Mouse (Mus musculus) regulatory T cell (primary cell): Measurements from ENCODE around the gene Dot1l.

Experiments used
- in situ Hi-C: fragments of 300-600 bp; cut with MboI, MseI; formaldehyde crosslinking; loops from one replicate; pipeline ENCODE4 v1.15.1; 2025; ENCODE audit warnings: high pct_unique_total_duplicates

The Dot1l gene

GRCm38 (mm10) chr10:80754594-80755290 is at the start of gene Dot1l:
Gene Dot1l, plus strand, starts transcription at chr10:80755206.
- in situ Hi-C loops: no loop called here

- in situ Hi-C loops: no loop called here
These were observed 49.5 kb upstream of the Dot1l start for GRCm38 (mm10) chr10:80705479-80705878.

- in situ Hi-C loops: no loop called here
These were observed 44.2 kb upstream of the Dot1l start for GRCm38 (mm10) chr10:80710834-80711233.

GRCm38 (mm10) chr10:80717281-80717680 is 37.7 kb upstream of the Dot1l start:
- in situ Hi-C loops: loop anchor here (5.0 kb wide), 1 partner anchor 70 kb away; no protein-coding TSS in a partner anchor

- in situ Hi-C loops: no loop called here
These were observed 27.5 kb upstream of the Dot1l start for GRCm38 (mm10) chr10:80727369-80728127.

GRCm38 (mm10) chr10:80732611-80733101 is 22.4 kb upstream of the Dot1l start:
- in situ Hi-C loops: no loop called here

- in situ Hi-C loops: loop anchor here (5.0 kb wide), 1 partner anchor 34 kb away; the partner anchor contains the start of genes Izumo4 and Mob3a
These were observed 18.3 kb upstream of the Dot1l start for GRCm38 (mm10) chr10:80736731-80737130.

GRCm38 (mm10) chr10:80738657-80739056 is 16.3 kb upstream of the Dot1l start:
- in situ Hi-C loops: loop anchor here (5.0 kb wide), 1 partner anchor 36 kb away; the partner anchor contains the start of genes Izumo4 and Mob3a

- in situ Hi-C loops: no loop called here
These were observed 13.9 kb upstream of the Dot1l start for GRCm38 (mm10) chr10:80741146-80741545.

GRCm38 (mm10) chr10:80741634-80742179 is 13.3 kb upstream of the Dot1l start:
- in situ Hi-C loops: no loop called here

GRCm38 (mm10) chr10:80742180-80742978 is 12.6 kb upstream of the Dot1l start, which contains the start of gene Ap3d1:
Gene Ap3d1, minus strand, starts transcription at chr10:80742264.
- in situ Hi-C loops: no loop called here

GRCm38 (mm10) chr10:80744262-80744661 is 10.7 kb upstream of the Dot1l start:
- in situ Hi-C loops: no loop called here

GRCm38 (mm10) chr10:80747410-80747809 is 7.6 kb upstream of the Dot1l start:
- in situ Hi-C loops: loop anchor here (5.0 kb wide), 2 partner anchors 130 to 250 kb away; no protein-coding TSS in a partner anchor

GRCm38 (mm10) chr10:80748609-80749008 is 6.4 kb upstream of the Dot1l start:
- in situ Hi-C loops: loop anchor here (5.0 kb wide), 2 partner anchors 129 to 249 kb away; no protein-coding TSS in a partner anchor

GRCm38 (mm10) chr10:80751188-80751832 is 3.7 kb upstream of the Dot1l start:
- in situ Hi-C loops: no loop called here

GRCm38 (mm10) chr10:80752079-80752625 is 2.9 kb upstream of the Dot1l start:
- in situ Hi-C loops: no loop called here

- in situ Hi-C loops: no loop called here
These were observed 447 bp downstream of the Dot1l start for GRCm38 (mm10) chr10:80755291-80756015.

GRCm38 (mm10) chr10:80756099-80756498 is 1.1 kb downstream of the Dot1l start:
- in situ Hi-C loops: no loop called here

GRCm38 (mm10) chr10:80756509-80756908 is 1.5 kb downstream of the Dot1l start:
- in situ Hi-C loops: no loop called here

GRCm38 (mm10) chr10:80756967-80757366 is 2.0 kb downstream of the Dot1l start:
- in situ Hi-C loops: no loop called here
